Mouse (Mus musculus) megakaryocyte, embryonic 14.5 days (primary cell): ENCODE data around the gene Fas.

ENCODE experiments used
- FLI1 ChIP-seq: IDR thresholded peaks from 2 replicates; pipeline ENCODE4 v1.6.1; 2012; ENCODE audit warnings: low read length, inconsistent platforms, mixed read lengths
- GATA1 ChIP-seq: IDR thresholded peaks from 3 replicates; pipeline ENCODE4 v1.6.1; 2012; ENCODE audit warnings: mixed read lengths, low read length, inconsistent platforms, borderline replicate concordance

DNA sequence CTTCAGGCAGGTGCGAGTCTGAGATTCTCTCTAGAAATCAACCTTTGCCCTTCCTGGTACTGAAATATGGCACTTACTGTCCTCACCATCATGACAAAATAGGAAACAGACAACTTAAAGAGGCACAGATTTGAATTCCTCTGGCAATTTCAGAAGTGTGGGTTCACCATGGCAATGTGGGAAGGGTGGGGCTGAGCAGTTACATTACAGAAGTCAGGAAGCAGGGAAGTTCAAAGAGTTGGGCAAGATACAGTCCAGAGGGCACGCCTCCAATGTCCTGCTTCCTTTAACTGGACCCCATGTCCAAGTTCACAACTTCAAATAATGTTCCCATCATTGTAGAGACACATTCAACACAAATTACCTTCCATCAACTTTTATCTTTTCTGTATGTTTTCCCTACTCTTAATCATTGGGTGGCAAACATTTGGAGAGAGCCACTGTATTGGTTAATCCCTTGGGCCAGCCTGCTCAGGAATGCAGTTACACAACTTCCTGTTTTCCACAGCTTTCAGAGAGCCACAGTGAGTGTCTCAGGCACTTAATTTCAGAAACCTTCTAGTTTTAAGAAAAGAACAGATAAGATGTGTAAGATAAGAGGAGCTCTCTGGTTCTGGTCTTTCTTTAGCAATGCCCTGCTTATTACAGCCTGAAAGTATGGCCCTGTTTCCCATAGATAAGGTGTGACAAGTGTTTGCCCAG, 28.0 kb upstream of the Fas start:
- TF ChIP-seq GATA1 (no peak), FLI1 (no peak)
